Mouse (Mus musculus) cerebellum, postnatal 10 days (tissue): Measurements from ENCODE around the gene Alpk3.
"Not testable (repeated sequence)": the region's sequence is repeated elsewhere in the genome, so short reads cannot be mapped to it uniquely, and the experiment has no call there.

Experiments used
- DNase-seq, 2 experiments: peaks; one replicate each; pipeline ENCODE4 v3.0.0; 2021; ENCODE audit warnings: mixed read lengths in 2 of 2

Alpk3 gene

GRCm38 (mm10) chr7:81133416-81133815 is 76.0 kb downstream of the Alpk3 start:
- no peak for DNase-seq

GRCm38 (mm10) chr7:81133941-81134340 is 76.5 kb downstream of the Alpk3 start:
- no peak for DNase-seq

- peak in 1 of 2 experiments; percentile 33 for DNase-seq
These were observed 77.2 kb downstream of the Alpk3 start for GRCm38 (mm10) chr7:81134614-81135067.

- DNase-seq: no peak
These were observed 79.9 kb downstream of the Alpk3 start for GRCm38 (mm10) chr7:81137292-81137691.

GRCm38 (mm10) chr7:81139100-81139499 is 81.7 kb downstream of the Alpk3 start:
- DNase-seq: no peak

- no peak for DNase-seq
These were observed 82.4 kb downstream of the Alpk3 start for GRCm38 (mm10) chr7:81139671-81140404.

GRCm38 (mm10) chr7:81141541-81141940 is 84.1 kb downstream of the Alpk3 start:
- DNase-seq: no peak

- DNase-seq: not testable (repeated sequence)
These were observed 85.7 kb downstream of the Alpk3 start for GRCm38 (mm10) chr7:81143056-81143455.

GRCm38 (mm10) chr7:81149759-81150158 is 92.4 kb downstream of the Alpk3 start:
- DNase-seq: no peak

- no peak for DNase-seq
These were observed 93.8 kb downstream of the Alpk3 start for GRCm38 (mm10) chr7:81151216-81151615.

- DNase-seq: no peak
These were observed 94.9 kb downstream of the Alpk3 start for GRCm38 (mm10) chr7:81152306-81152705.

GRCm38 (mm10) chr7:81152826-81153225 is 95.4 kb downstream of the Alpk3 start:
- no peak for DNase-seq

GRCm38 (mm10) chr7:81153327-81153726 is 95.9 kb downstream of the Alpk3 start:
- DNase-seq: no peak

- not testable (repeated sequence) for DNase-seq
These were observed 96.8 kb downstream of the Alpk3 start for GRCm38 (mm10) chr7:81154244-81154643.

GRCm38 (mm10) chr7:81154960-81155359 is 97.6 kb downstream of the Alpk3 start:
- DNase-seq: peak; percentile 78 to 83
